In genomic region chr8:3209960-3210359, GRCm38 (mm10) we compare ENCODE assay signal across 13 mouse cellular contexts.
DNase-seq lines count a peak whose midpoint lies in the region; ATAC-seq and TF ChIP-seq lines count a peak whose summit lies in the region.
"Had no signal": no experiment of that assay in that cellular context is flagged by ENCODE, and none has a peak within 500 bp of the region (broad histone marks: within the 10 kb centered on the region; RNA-seq: fewer than 3 reads in every experiment).

No protein-coding gene starts in this region.

- ATAC-seq in heart, embryonic 11.5 days (replicated peaks; ENCODE audit: insufficient number of reproducible peaks, low FRiP score, low TSS enrichment), result no peak
- no peak for ATAC-seq in intestine, embryonic 16.5 days
- no peak for ATAC-seq in intestine, embryonic 15.5 days
- ATAC-seq in stomach, embryonic 16.5 days (ENCODE audit: insufficient read depth, low FRiP score), result no peak
- no peak for ATAC-seq in stomach, postnatal 0 days (ENCODE audit: low FRiP score, low TSS enrichment)
- no peak for ATAC-seq in megakaryocyte-erythroid progenitor cell, adult 5-6 weeks (replicated peaks; ENCODE audit: low FRiP score, low TSS enrichment, poor library complexity, severe bottlenecking)
- ATAC-seq: midbrain, embryonic 13.5 days had no signal

- 93% methylated on average over 3 of the region's 3 CpGs for WGBS in heart, embryonic 11.5 days (ENCODE audit: insufficient replicate concordance)
- WGBS in intestine, embryonic 16.5 days, result 92% methylated on average over 3 of the region's 3 CpGs
- 93% methylated on average over 3 of the region's 3 CpGs for WGBS in intestine, embryonic 15.5 days
- WGBS in stomach, embryonic 16.5 days, result 88% methylated on average over 3 of the region's 3 CpGs
- WGBS in stomach, postnatal 0 days, result 88% methylated on average over 3 of the region's 3 CpGs

- peak overlapping the region; percentile 35; the same call in 1 of the 2 replicates for H3K27ac ChIP-seq in heart, embryonic 11.5 days (ENCODE audit: low read depth, low read length)
- peak overlapping the region; percentile 29; the same call in 1 of the 2 replicates for H3K27ac ChIP-seq in intestine, embryonic 16.5 days (ENCODE audit: low read length)
- no peak overlapping the region; the same call in 1 of the 2 replicates for H3K27ac ChIP-seq in intestine, embryonic 15.5 days
- peak overlapping the region; percentile 51; the same call in 1 of the 2 replicates for H3K27ac ChIP-seq in stomach, embryonic 16.5 days (ENCODE audit: low read length)
- no peak overlapping the region for H3K27ac ChIP-seq in stomach, postnatal 0 days (replicated peaks)
- H3K27ac ChIP-seq: forebrain, embryonic 10.5 days; midbrain, embryonic 13.5 days; neural tube, embryonic 12.5 days had no signal

- H3K27me3 ChIP-seq in heart, embryonic 11.5 days (ENCODE audit: control insufficient read depth, insufficient read depth, low read length), result no peaks in the 10 kb centered on the region
- no peaks in the 10 kb centered on the region for H3K27me3 ChIP-seq in intestine, embryonic 16.5 days (replicated peaks; ENCODE audit: control insufficient read depth, insufficient read depth, low read length)
- H3K27me3 ChIP-seq in intestine, embryonic 15.5 days (replicated peaks), result no peaks in the 10 kb centered on the region
- H3K27me3 ChIP-seq in stomach, embryonic 16.5 days (ENCODE audit: control insufficient read depth, insufficient read depth, low read length), result no peaks in the 10 kb centered on the region
- no peaks in the 10 kb centered on the region for H3K27me3 ChIP-seq in stomach, postnatal 0 days (ENCODE audit: control insufficient read depth, insufficient read depth, low read length)
- H3K27me3 ChIP-seq: midbrain, embryonic 13.5 days; neural tube, embryonic 12.5 days had no signal

- no peak overlapping the region for H3K4me2 ChIP-seq in heart, embryonic 11.5 days
- H3K4me2 ChIP-seq in intestine, embryonic 16.5 days (ENCODE audit: low read depth, low read length), result no peak overlapping the region
- H3K4me2 ChIP-seq in intestine, embryonic 15.5 days (replicated peaks), result no peak overlapping the region
- H3K4me2 ChIP-seq in stomach, embryonic 16.5 days (ENCODE audit: low read depth, low read length), result no peak overlapping the region
- H3K4me2 ChIP-seq in stomach, postnatal 0 days (replicated peaks; ENCODE audit: low read depth), result no peak overlapping the region
- H3K4me2 ChIP-seq: midbrain, embryonic 13.5 days; neural tube, embryonic 12.5 days had no signal

- TF ChIP-seq EP300 in stomach, postnatal 0 days (optimal IDR thresholded peaks at IDR 0.05), result no peak

- no peaks in the 10 kb centered on the region for H3K9me3 ChIP-seq in heart, embryonic 11.5 days (replicated peaks; ENCODE audit: control insufficient read depth, low read length)
- H3K9me3 ChIP-seq in intestine, embryonic 16.5 days (ENCODE audit: control insufficient read depth, low read length), result no peaks in the 10 kb centered on the region
- H3K9me3 ChIP-seq in intestine, embryonic 15.5 days, result no peaks in the 10 kb centered on the region
- H3K9me3 ChIP-seq in stomach, embryonic 16.5 days (replicated peaks; ENCODE audit: control insufficient read depth, low read length), result no peaks in the 10 kb centered on the region
- no peaks in the 10 kb centered on the region for H3K9me3 ChIP-seq in stomach, postnatal 0 days (ENCODE audit: control insufficient read depth, low read length)
- H3K9me3 ChIP-seq: forebrain, embryonic 10.5 days; midbrain, embryonic 13.5 days; neural tube, embryonic 12.5 days had no signal

- H3K4me1 ChIP-seq in heart, embryonic 11.5 days (ENCODE audit: control insufficient read depth, insufficient read depth, low read length), result 0 out of 2 replicates have a peak, but pooled peaks cover 2% of the 10 kb centered on the region
- no peaks in the 10 kb centered on the region for H3K4me1 ChIP-seq in intestine, embryonic 16.5 days (ENCODE audit: control insufficient read depth, insufficient read depth, low read length)
- peaks cover 2% of the 10 kb centered on the region for H3K4me1 ChIP-seq in intestine, embryonic 15.5 days (replicated peaks)
- peaks cover 6% of the 10 kb centered on the region; the same call in 1 of the 2 replicates for H3K4me1 ChIP-seq in stomach, embryonic 16.5 days (ENCODE audit: control insufficient read depth, insufficient read depth, low read length)
- no peaks in the 10 kb centered on the region for H3K4me1 ChIP-seq in stomach, postnatal 0 days (replicated peaks; ENCODE audit: control insufficient read depth, insufficient read depth)
- H3K4me1 ChIP-seq: forebrain, embryonic 10.5 days; midbrain, embryonic 13.5 days; neural tube, embryonic 12.5 days had no signal

- no peak overlapping the region for H3K4me3 ChIP-seq in heart, embryonic 11.5 days (ENCODE audit: low read depth, low read length)
- no peak overlapping the region for H3K4me3 ChIP-seq in intestine, embryonic 16.5 days (ENCODE audit: low read length)
- H3K4me3 ChIP-seq in intestine, embryonic 15.5 days (replicated peaks), result no peak overlapping the region
- no peak overlapping the region for H3K4me3 ChIP-seq in stomach, embryonic 16.5 days (replicated peaks; ENCODE audit: low read length)
- H3K4me3 ChIP-seq in stomach, postnatal 0 days (ENCODE audit: low read depth, low read length), result no peak overlapping the region
- H3K4me3 ChIP-seq: forebrain, embryonic 10.5 days; midbrain, embryonic 13.5 days; neural tube, embryonic 12.5 days had no signal

- H3K36me3 ChIP-seq in heart, embryonic 11.5 days (ENCODE audit: control insufficient read depth, insufficient read depth, low read length), result 0 out of 2 replicates have a peak, but pooled peaks cover 2% of the 10 kb centered on the region
- H3K36me3 ChIP-seq in intestine, embryonic 16.5 days (ENCODE audit: control insufficient read depth, insufficient read depth, low read length), result no peaks in the 10 kb centered on the region
- 0 out of 2 replicates have a peak, but pooled peaks cover 3% of the 10 kb centered on the region for H3K36me3 ChIP-seq in intestine, embryonic 15.5 days
- no peaks in the 10 kb centered on the region; the same call in 1 of the 2 replicates for H3K36me3 ChIP-seq in stomach, embryonic 16.5 days (ENCODE audit: control insufficient read depth, insufficient read depth, low read length)
- no peaks in the 10 kb centered on the region for H3K36me3 ChIP-seq in stomach, postnatal 0 days (ENCODE audit: control insufficient read depth, insufficient read depth, low read length)

- DNase-seq in heart, adult 9 months (ENCODE audit: low spot score in 2 of 2), result no peak
- DNase-seq in stomach, postnatal 0 days (ENCODE audit: low spot score), result no peak
- no peak for DNase-seq in adrenal gland, postnatal 36 days
- DNase-seq: B cell, adult 2 months; cerebellum, adult 9-10 months had no signal

- H3K9ac ChIP-seq in heart, embryonic 11.5 days (ENCODE audit: low read depth, low read length), result no peak overlapping the region
- H3K9ac ChIP-seq in intestine, embryonic 16.5 days (ENCODE audit: low read depth, low read length), result no peak overlapping the region
- no peak overlapping the region for H3K9ac ChIP-seq in intestine, embryonic 15.5 days
- H3K9ac ChIP-seq in stomach, embryonic 16.5 days (ENCODE audit: low read length), result no peak overlapping the region
- no peak overlapping the region for H3K9ac ChIP-seq in stomach, postnatal 0 days (ENCODE audit: low read length)
- H3K9ac ChIP-seq: midbrain, embryonic 13.5 days; neural tube, embryonic 12.5 days had no signal

- TF ChIP-seq CTCF in stomach, postnatal 0 days (IDR thresholded peaks at IDR 0.05; ENCODE audit: low read depth), result no peak

Comparison
In these comparisons a context has a peak if more than half of its experiments do, and no peak if none do; other contexts are left out.
1. H3K27ac ChIP-seq: peak in heart, embryonic 11.5 days (single experiment), intestine, embryonic 16.5 days (single experiment) and stomach, embryonic 16.5 days (single experiment); none in intestine, embryonic 15.5 days (single experiment) and stomach, postnatal 0 days (single experiment).